Mouse (Mus musculus): ENCODE results near the gene Dglucy. TPM values are rescaled to one million over a fixed set of nuclear protein-coding genes. Genes with fewer than 3 reads are reported as not detected.

Gene Dglucy
- polyA plus RNA-seq, 1 experiment from 2014 or later = 1.6 TPM

DNA sequence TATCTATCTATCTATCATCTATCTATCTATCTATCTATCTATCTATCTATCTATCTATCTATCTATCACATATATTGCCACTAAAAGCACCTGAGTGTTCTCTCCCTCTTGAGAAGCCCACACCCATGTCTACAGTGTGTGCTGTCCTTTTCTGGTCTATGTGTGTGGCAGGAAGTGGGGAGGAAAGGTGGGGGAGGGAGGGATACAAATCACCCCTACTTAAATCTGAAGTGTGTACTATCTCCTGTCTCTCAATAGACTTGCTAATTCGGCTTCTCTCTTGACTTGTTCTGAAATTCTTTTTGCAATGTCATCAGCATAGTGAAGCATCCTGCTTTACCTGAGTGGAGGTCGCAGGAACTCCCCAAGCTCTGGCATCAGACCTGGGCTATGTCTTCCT is 77.5 kb downstream of the Dglucy start:
- Histone ChIP-seq H3K4me2 (no peak overlapping the region), H3K27ac (ENCODE audit: low read depth, low read length) (no peak overlapping the region), H3K9ac (ENCODE audit: low read depth, low read length) (no peak overlapping the region), H3K36me3 (ENCODE audit: control insufficient read depth, insufficient read depth, low read length) (no peaks in the 10 kb centered on the region), H3K9me3 (replicated peaks; ENCODE audit: control insufficient read depth, low read length) (no peaks in the 10 kb centered on the region), H3K4me3 (ENCODE audit: low read depth, low read length) (no peak overlapping the region), H3K4me1 (ENCODE audit: control insufficient read depth, insufficient read depth, low read length) (no peaks in the 10 kb centered on the region), H3K27me3 (ENCODE audit: control insufficient read depth, insufficient read depth, low read length) (peaks cover 2% of the 10 kb centered on the region; the same call in 1 of the 2 replicates)
- 67% methylated on average over 2 of the region's 2 CpGs for WGBS (ENCODE audit: insufficient replicate concordance)
- no peak for ATAC-seq (replicated peaks; ENCODE audit: insufficient number of reproducible peaks, low FRiP score, low TSS enrichment)

DNA sequence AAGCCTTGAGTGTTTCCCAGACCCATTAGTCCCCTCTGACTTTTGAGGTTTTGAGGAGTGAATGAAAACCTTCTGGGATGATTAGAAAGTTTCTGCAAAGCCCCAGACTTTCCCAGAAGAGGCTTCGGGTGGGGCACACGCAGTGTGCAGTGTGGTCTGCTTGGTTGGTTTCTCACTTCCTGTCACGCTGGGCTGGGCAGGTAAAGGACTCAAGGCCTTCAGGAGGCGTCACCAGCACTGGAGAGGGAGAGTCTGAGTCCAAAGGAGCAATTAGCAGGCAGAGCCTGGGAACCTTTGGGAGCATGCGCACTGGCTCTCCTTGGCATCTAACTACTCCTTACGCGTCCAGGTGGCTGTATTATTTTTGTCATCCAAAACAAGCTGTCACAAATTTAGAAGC is 78.9 kb downstream of the Dglucy start:
- ATAC-seq (replicated peaks; ENCODE audit: insufficient number of reproducible peaks, low FRiP score, low TSS enrichment) = no peak
- WGBS (ENCODE audit: insufficient replicate concordance) = 75% methylated on average over 7 of the region's 7 CpGs
- Histone ChIP-seq H3K27me3 (ENCODE audit: control insufficient read depth, insufficient read depth, low read length) (peaks cover 1% of the 10 kb centered on the region; the same call in 1 of the 2 replicates), H3K4me1 (ENCODE audit: control insufficient read depth, insufficient read depth, low read length) (no peaks in the 10 kb centered on the region), H3K27ac (ENCODE audit: low read depth, low read length) (no peak overlapping the region), H3K4me2 (no peak overlapping the region), H3K9ac (ENCODE audit: low read depth, low read length) (no peak overlapping the region), H3K36me3 (ENCODE audit: control insufficient read depth, insufficient read depth, low read length) (no peaks in the 10 kb centered on the region), H3K4me3 (ENCODE audit: low read depth, low read length) (no peak overlapping the region), H3K9me3 (replicated peaks; ENCODE audit: control insufficient read depth, low read length) (no peaks in the 10 kb centered on the region)

DNA sequence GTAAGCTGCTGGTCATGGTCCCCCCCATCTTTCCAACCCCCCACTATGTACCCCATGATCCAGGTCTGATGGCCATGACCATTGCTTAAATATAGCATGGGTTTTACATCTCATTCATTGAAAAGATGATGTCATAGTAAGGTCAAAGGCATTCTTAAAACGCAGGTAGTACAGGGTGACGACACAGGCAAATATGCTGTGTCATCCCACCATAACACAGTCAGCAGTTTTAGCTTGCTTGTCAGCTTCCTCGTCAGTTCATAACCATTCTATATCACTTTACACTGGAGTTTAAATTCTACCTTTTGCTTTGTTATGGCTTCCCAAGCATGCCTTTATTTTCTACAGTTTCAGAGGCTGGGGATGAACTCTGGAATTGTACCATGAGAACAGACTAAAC is 83.4 kb downstream of the Dglucy start:
- no peaks in the 10 kb centered on the region for H3K4me1 ChIP-seq (ENCODE audit: control insufficient read depth, insufficient read depth, low read length)
- H3K27me3 ChIP-seq (ENCODE audit: control insufficient read depth, insufficient read depth, low read length) = no peaks in the 10 kb centered on the region
- no peak overlapping the region for H3K4me2 ChIP-seq
- H3K9ac ChIP-seq (ENCODE audit: low read depth, low read length) = no peak overlapping the region
- H3K36me3 ChIP-seq (ENCODE audit: control insufficient read depth, insufficient read depth, low read length) = no peaks in the 10 kb centered on the region
- 81% methylated on average over 3 of the region's 3 CpGs for WGBS (ENCODE audit: insufficient replicate concordance)
- no peak overlapping the region for H3K27ac ChIP-seq (ENCODE audit: low read depth, low read length)
- no peak for ATAC-seq (replicated peaks; ENCODE audit: insufficient number of reproducible peaks, low FRiP score, low TSS enrichment)
- no peaks in the 10 kb centered on the region for H3K9me3 ChIP-seq (replicated peaks; ENCODE audit: control insufficient read depth, low read length)
- no peak overlapping the region for H3K4me3 ChIP-seq (ENCODE audit: low read depth, low read length)

DNA sequence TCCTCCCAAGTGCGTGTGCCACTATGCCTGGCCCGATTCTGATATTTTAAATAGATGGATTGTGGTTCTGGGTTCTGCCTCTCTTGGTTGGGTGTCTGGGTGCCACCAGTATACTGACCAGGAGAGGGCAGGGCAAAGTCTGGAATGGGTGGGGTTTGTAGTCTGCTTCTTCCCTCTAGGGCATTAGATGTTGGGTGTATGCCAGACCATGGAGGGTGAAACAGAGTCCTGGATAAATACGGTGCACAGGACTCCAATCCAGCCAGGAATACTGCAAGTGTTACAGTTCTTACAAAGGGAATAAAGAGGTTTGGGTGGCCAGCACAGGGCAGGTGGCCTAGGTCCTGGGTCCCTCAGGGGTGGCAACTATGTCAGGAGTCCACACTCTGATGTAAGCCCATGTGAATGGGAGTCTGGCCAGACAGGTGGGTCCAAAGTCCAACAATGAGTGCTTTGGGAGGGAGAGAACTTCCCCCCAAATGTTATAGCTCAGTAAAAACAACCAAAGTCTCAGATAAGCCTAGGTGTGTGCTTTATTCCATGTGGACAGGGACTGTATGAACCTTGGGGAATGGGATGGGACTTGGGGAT is 84.1 kb downstream of the Dglucy start:
- no peak overlapping the region for H3K9ac ChIP-seq (ENCODE audit: low read depth, low read length)
- WGBS (ENCODE audit: insufficient replicate concordance) = 91% methylated on average over 3 of the region's 3 CpGs
- no peak for ATAC-seq (replicated peaks; ENCODE audit: insufficient number of reproducible peaks, low FRiP score, low TSS enrichment)

DNA sequence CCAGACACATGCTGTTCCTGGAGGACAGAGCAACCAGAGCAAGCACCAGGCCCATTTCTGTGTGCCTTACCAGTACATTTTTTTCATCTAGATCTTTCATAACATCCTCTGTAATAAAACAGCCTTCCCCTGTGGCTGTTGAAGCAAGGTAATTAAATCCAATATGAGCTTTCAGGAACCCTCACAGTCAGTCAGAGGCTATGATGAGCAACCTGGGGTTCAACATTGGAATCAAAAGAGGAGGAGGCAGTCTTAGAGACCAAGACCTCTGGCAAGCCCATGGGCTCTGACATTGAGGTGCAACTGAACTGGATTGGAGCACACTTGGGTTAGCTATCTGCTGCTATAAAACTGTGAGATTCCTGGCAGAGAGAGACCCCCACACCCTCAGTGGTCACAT is 86.2 kb downstream of the Dglucy start:
- no peak for ATAC-seq (replicated peaks; ENCODE audit: insufficient number of reproducible peaks, low FRiP score, low TSS enrichment)
- Histone ChIP-seq H3K4me2 (no peak overlapping the region), H3K4me3 (ENCODE audit: low read depth, low read length) (no peak overlapping the region), H3K27me3 (ENCODE audit: control insufficient read depth, insufficient read depth, low read length) (no peaks in the 10 kb centered on the region), H3K9ac (ENCODE audit: low read depth, low read length) (no peak overlapping the region), H3K36me3 (ENCODE audit: control insufficient read depth, insufficient read depth, low read length) (no peaks in the 10 kb centered on the region), H3K9me3 (replicated peaks; ENCODE audit: control insufficient read depth, low read length) (no peaks in the 10 kb centered on the region), H3K4me1 (ENCODE audit: control insufficient read depth, insufficient read depth, low read length) (no peaks in the 10 kb centered on the region), H3K27ac (ENCODE audit: low read depth, low read length) (no peak overlapping the region)

More for the DNA sequence above, 84.1 kb downstream of the Dglucy start:
- Histone ChIP-seq H3K36me3 (ENCODE audit: control insufficient read depth, insufficient read depth, low read length) (no peaks in the 10 kb centered on the region), H3K4me1 (ENCODE audit: control insufficient read depth, insufficient read depth, low read length) (no peaks in the 10 kb centered on the region), H3K27me3 (ENCODE audit: control insufficient read depth, insufficient read depth, low read length) (no peaks in the 10 kb centered on the region), H3K4me2 (no peak overlapping the region), H3K4me3 (ENCODE audit: low read depth, low read length) (no peak overlapping the region), H3K27ac (ENCODE audit: low read depth, low read length) (no peak overlapping the region), H3K9me3 (replicated peaks; ENCODE audit: control insufficient read depth, low read length) (no peaks in the 10 kb centered on the region)

DNA sequence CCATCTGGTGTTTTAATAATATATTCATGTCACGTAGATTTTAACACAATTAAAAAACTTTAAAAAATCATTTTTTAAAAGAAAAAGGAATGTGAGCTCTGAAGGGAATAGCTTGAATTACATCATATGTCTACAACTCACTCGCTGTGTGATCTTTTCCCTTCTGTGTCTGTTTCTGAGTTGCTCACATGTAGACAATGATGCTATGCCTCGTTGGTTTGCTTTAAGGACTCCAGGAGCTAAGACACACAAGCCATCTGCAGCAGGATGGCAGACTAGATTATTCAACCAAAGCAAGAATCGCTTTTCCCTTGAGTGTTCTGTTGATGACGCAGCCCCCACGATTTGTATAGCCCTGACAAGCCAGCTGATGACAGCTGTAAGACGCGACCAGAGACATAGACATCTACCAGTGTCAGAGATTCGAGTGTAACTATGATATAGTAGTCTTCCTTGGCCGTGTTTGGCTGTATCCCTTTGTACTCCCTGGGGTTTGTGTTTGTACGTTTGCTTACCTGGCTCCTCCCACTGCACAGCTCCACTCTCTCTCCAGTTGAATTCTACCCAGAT is 86.7 kb downstream of the Dglucy start:
- Histone ChIP-seq H3K9me3 (replicated peaks; ENCODE audit: control insufficient read depth, low read length) (no peaks in the 10 kb centered on the region), H3K4me3 (ENCODE audit: low read depth, low read length) (no peak overlapping the region), H3K27me3 (ENCODE audit: control insufficient read depth, insufficient read depth, low read length) (no peaks in the 10 kb centered on the region), H3K9ac (ENCODE audit: low read depth, low read length) (no peak overlapping the region), H3K36me3 (ENCODE audit: control insufficient read depth, insufficient read depth, low read length) (no peaks in the 10 kb centered on the region), H3K4me2 (no peak overlapping the region), H3K4me1 (ENCODE audit: control insufficient read depth, insufficient read depth, low read length) (no peaks in the 10 kb centered on the region), H3K27ac (ENCODE audit: low read depth, low read length) (no peak overlapping the region)
- ATAC-seq (replicated peaks; ENCODE audit: insufficient number of reproducible peaks, low FRiP score, low TSS enrichment) = no peak
- 60% methylated on average over 11 of the region's 11 CpGs for WGBS (ENCODE audit: insufficient replicate concordance)

DNA sequence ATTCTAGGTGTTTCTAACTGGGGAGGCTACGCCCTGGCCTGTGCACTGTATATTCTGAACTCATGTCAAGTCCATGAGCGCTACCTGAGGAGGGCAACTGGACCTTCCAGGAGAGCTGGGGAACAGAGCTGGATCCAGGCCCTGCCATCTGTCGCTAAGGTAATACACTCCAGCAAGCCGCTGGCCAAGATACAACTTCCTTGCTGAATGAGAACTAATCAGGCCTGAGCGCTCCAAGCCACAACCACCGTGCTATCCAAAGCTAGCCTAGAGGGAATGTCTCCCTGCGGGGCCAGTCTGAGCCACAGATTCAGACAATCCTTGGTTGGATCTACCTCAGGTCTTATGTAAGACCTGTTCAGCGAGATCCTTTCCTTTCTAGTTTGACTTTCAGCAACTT is 88.2 kb downstream of the Dglucy start:
- ATAC-seq (replicated peaks; ENCODE audit: insufficient number of reproducible peaks, low FRiP score, low TSS enrichment) = no peak
- no peak overlapping the region for H3K4me3 ChIP-seq (ENCODE audit: low read depth, low read length)
- no peaks in the 10 kb centered on the region for H3K9me3 ChIP-seq (replicated peaks; ENCODE audit: control insufficient read depth, low read length)
- H3K4me2 ChIP-seq = no peak overlapping the region
- no peak overlapping the region for H3K9ac ChIP-seq (ENCODE audit: low read depth, low read length)
- H3K4me1 ChIP-seq (ENCODE audit: control insufficient read depth, insufficient read depth, low read length) = no peaks in the 10 kb centered on the region
- H3K36me3 ChIP-seq (ENCODE audit: control insufficient read depth, insufficient read depth, low read length) = no peaks in the 10 kb centered on the region
- H3K27ac ChIP-seq (ENCODE audit: low read depth, low read length) = no peak overlapping the region
- 79% methylated on average over 8 of the region's 8 CpGs for WGBS (ENCODE audit: insufficient replicate concordance)
- no peaks in the 10 kb centered on the region for H3K27me3 ChIP-seq (ENCODE audit: control insufficient read depth, insufficient read depth, low read length)

DNA sequence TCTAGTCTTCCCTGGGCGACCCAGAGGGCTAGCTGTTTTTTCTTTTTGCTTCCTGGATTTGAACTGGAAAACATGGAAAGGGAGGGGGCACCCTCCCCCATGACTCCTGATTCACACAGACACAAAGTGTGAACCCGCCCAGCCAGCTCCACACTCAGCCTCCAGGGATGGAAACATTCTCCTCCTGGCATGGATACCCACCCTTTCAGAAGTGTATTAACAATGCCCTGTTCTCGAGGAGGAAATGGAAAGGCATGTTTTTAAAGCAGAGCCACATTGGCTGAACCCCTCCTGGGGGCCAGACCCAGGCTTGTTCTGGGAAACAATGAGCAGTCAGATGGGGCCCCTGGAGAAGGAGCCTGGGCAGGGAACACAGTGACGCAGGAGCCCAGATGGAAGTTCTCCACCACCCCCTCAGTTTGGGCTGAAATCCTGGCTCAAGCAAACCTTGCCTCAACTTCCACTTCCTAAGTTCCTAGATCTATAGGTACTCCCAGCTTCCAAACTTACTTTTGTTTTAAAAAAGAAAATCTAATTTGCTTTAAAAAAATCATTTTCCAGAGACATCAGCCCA is 89.3 kb downstream of the Dglucy start:
- ATAC-seq (replicated peaks; ENCODE audit: insufficient number of reproducible peaks, low FRiP score, low TSS enrichment) = no peak
- Histone ChIP-seq H3K36me3 (ENCODE audit: control insufficient read depth, insufficient read depth, low read length) (no peaks in the 10 kb centered on the region), H3K9me3 (replicated peaks; ENCODE audit: control insufficient read depth, low read length) (no peaks in the 10 kb centered on the region), H3K27me3 (ENCODE audit: control insufficient read depth, insufficient read depth, low read length) (no peaks in the 10 kb centered on the region), H3K4me2 (no peak overlapping the region), H3K27ac (ENCODE audit: low read depth, low read length) (no peak overlapping the region), H3K4me3 (ENCODE audit: low read depth, low read length) (no peak overlapping the region), H3K9ac (ENCODE audit: low read depth, low read length) (no peak overlapping the region), H3K4me1 (ENCODE audit: control insufficient read depth, insufficient read depth, low read length) (no peaks in the 10 kb centered on the region)
- WGBS (ENCODE audit: insufficient replicate concordance) = 54% methylated on average over 4 of the region's 4 CpGs

DNA sequence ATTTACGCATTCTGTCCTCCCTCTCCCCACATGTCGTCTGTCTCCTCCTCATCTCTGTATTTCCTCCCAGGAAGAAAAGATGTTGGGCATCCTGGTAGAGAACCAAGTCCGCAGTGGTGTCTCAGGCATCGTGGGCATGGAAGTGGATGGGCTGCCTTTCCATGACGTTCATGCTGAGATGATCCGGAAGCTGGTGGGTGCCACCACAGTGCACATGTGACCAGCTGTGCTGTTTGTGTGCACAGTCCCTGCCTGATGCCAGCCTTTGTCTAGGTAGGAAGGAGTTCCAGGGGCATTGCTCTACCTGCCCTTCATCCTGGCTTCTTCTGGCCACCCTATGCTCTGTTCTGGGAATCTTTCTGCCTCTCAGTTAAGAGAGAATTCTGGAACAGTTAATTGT is 92.4 kb downstream of the Dglucy start:
- no peaks in the 10 kb centered on the region for H3K4me1 ChIP-seq (ENCODE audit: control insufficient read depth, insufficient read depth, low read length)
- WGBS (ENCODE audit: insufficient replicate concordance) = 81% methylated on average over 6 of the region's 6 CpGs
- no peak overlapping the region for H3K4me2 ChIP-seq
- no peaks in the 10 kb centered on the region for H3K9me3 ChIP-seq (replicated peaks; ENCODE audit: control insufficient read depth, low read length)
- no peak overlapping the region for H3K4me3 ChIP-seq (ENCODE audit: low read depth, low read length)
- H3K27ac ChIP-seq (ENCODE audit: low read depth, low read length) = no peak overlapping the region
- no peak for ATAC-seq (replicated peaks; ENCODE audit: insufficient number of reproducible peaks, low FRiP score, low TSS enrichment)
- no peaks in the 10 kb centered on the region for H3K27me3 ChIP-seq (ENCODE audit: control insufficient read depth, insufficient read depth, low read length)
- H3K36me3 ChIP-seq (ENCODE audit: control insufficient read depth, insufficient read depth, low read length) = no peaks in the 10 kb centered on the region
- H3K9ac ChIP-seq (ENCODE audit: low read depth, low read length) = no peak overlapping the region

Measured in heart, embryonic 11.5 days (tissue).